Mouse (Mus musculus): Measurements from ENCODE around the gene Arl1.
"Not testable (repeated sequence)": the region's sequence is repeated elsewhere in the genome, so short reads cannot be mapped to it uniquely, and the experiment has no call there.

- not testable (repeated sequence) for TF ChIP-seq CTCF (IDR thresholded peaks at IDR 0.05; ENCODE audit: control insufficient read depth, insufficient read depth, insufficient read length); MAX (IDR thresholded peaks at IDR 0.05); USF1 (IDR thresholded peaks at IDR 0.05; ENCODE audit: low read depth); MYOG (IDR thresholded peaks at IDR 0.05; ENCODE audit: control insufficient read depth, extremely low read depth, insufficient read length)
These were observed 8.4 kb downstream of the Arl1 start for GRCm38 (mm10) chr10:88739074-88739473.

Measured in C2C12 (cell line).